Mouse (Mus musculus) layer of hippocampus, adult 9-10 months (tissue): Measurements from ENCODE around the gene Tapt1.

Source experiments
- DNase-seq: peaks from one replicate; pipeline ENCODE4 v3.0.0; 2022; ENCODE audit warnings: low spot score

Tapt1 gene

GRCm38 (mm10) chr5:44234606-44235005 lies 8.2 kb upstream of the Tapt1 start:
- no peak for DNase-seq

- DNase-seq = no peak
Observed at GRCm38 (mm10) chr5:44233933-44234332, 7.5 kb upstream of the Tapt1 start.

DNA sequence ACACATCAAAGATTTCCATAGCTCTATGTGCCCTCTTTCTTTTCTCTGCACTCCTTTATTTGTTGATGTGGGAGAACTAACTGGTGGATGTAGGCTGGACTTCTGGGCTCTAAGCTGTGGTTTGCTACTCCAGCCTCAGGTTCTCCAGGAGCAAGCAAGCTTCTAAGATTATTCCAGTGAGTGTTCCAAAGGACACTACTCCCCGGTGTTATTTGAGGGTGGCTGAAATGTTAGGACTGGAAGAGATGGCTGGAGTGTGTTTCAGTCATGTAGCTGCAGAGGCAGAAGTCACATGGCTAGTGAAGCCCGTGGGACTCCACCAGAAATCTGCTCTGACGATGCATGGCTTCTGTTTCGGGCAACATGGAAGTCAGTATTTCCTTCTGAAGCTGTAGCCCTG lies 2.3 kb upstream of the Tapt1 start:
- DNase-seq = no peak

- no peak for DNase-seq
Observed at GRCm38 (mm10) chr5:44228323-44228722, 1.9 kb upstream of the Tapt1 start.

- DNase-seq = no peak
Observed at GRCm38 (mm10) chr5:44227462-44227840, 1.0 kb upstream of the Tapt1 start.

- no peak for DNase-seq
Observed at GRCm38 (mm10) chr5:44225911-44226520, 410 bp downstream of the Tapt1 start.

DNA sequence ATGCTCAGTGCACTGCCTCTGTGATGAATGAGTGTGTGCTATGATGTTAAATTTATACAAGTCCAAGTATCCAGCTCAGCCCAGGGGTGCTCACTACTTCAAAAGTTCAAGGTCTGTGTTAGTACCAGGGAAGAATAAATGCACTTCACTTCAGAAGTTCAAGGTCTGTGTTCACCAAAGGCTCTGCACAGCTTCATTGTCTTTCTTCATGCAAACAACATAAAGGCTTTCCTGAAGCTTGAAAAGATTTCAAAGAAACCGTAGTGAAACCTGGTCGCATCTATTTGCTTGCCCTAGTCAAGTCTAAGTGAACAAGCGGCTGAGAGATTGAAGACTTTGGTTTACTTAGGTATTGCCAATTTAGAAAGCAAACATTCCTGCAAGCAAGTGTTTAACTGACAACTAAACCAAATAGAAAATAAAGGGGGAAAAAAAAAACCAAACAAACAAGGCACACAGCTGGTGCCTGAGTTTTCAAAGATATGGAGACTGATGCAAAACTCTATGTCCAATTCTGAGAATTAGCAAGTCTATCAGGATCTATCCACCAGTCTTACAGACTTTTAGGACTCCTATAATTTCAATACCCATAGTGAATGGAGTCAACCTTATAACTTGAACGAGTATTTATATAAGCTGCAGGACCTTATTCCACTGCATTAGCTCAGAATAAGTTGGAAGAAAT lies 1.4 kb downstream of the Tapt1 start:
- DNase-seq = no peak

DNA sequence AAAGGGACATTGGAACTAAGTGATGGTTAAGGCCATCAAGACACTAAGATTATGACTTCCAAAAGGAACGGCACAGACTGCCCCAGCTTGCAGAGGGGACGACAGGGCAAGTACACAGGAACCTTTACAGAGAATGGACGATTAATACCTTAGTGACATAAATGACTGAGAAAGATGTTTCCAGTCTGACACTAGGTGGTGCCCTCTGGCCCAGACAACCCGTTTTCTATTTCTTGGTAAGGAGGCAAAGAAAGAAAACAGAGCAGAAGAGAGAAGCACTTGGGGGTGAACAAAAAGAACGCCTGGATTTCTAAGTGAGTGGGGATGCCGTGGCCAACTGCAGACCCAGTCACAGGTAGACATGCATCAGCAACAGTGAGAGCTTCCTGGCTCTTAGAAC lies 2.2 kb downstream of the Tapt1 start:
- no peak for DNase-seq

GRCm38 (mm10) chr5:44223341-44223881 lies 3.0 kb downstream of the Tapt1 start:
- no peak for DNase-seq

DNA sequence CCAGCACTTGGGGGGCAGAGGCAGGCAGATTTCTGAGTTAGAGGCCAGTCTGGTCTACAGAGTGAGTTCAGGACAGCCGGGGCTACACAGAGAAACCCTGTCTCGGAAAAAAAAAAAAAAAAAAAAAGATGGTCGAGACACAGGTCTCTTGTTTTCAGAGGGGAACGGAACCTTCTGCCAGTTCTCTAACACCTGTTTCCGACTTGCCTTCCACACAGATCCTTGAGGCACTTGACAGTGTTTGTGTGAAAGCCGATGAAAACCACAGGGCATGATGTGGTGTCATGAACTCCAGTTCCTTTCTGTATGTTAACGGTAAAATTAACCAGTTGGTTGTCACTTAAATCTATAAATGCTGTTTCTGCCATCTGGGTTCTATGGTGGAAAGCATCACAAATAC lies 6.0 kb downstream of the Tapt1 start:
- no peak for DNase-seq

- DNase-seq = no peak
Observed at GRCm38 (mm10) chr5:44219871-44220270, 6.6 kb downstream of the Tapt1 start.

GRCm38 (mm10) chr5:44218483-44218882 lies 7.9 kb downstream of the Tapt1 start:
- DNase-seq = no peak

DNA sequence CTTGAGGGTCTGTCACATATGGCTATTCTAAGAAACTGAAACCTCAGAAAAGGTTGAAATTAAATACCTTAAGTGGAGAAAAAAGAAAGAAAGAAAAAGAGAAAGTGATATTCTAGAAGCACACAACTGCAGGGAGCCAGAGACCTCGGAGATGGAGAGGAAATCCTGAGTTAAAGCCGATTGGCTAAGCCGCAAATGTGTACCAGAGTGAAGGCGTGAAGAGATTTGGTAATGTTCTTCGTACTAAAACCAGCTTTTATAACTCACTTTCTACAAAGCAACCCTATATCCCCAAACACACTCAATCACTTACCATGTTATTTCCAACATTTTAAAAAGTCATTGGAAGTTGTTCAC lies 8.8 kb downstream of the Tapt1 start:
- DNase-seq = no peak

DNA sequence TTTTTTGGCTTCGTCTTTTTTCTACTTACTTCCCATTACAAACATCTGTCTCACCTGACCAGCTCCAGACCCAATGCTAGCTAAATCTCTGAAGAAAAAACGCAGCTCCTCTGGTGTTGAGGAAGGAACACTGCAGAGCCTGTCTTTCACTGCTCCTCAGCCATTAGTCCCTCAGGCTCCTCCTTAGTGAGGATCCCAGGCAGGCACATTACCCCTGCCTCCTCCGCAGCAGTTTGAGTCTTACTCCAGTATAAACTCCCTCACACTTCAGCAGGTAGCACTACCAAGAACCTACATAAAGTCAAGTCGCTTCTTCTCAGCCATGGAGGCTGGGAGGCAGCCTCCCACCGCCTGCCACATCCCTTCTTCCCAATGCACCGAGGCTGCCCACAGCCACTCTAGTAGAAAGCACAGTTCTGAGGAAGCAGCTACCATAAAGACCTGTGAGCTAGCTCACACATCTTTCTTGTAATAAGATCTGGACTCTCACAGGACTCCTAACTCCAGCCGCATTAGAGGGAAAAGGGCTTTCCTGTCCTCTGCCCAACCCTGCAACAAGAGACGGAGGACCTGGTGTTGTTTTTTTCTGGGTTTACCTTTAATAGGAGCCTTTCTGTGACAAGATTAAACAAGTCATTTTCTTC lies 9.3 kb downstream of the Tapt1 start:
- no peak for DNase-seq

DNA sequence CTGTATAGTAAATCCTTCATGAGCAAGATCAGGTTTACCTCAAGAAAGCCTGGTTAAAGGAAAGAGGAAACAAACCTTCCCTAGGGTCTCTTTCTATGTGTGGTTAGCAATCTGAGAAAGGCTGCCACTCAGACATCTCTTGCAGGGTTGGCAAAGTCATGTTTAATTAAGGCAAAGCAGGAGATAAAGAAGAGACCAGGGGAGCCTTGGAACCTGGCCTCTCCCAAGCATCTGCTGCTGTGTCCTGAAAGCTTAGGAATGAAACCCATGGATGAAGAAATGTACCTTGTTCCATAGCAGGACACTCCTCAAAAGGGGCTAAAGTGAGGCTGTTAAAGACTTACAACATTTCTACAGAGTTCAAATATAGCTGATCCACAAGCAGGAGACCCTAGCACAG lies 11.3 kb downstream of the Tapt1 start:
- no peak for DNase-seq

DNA sequence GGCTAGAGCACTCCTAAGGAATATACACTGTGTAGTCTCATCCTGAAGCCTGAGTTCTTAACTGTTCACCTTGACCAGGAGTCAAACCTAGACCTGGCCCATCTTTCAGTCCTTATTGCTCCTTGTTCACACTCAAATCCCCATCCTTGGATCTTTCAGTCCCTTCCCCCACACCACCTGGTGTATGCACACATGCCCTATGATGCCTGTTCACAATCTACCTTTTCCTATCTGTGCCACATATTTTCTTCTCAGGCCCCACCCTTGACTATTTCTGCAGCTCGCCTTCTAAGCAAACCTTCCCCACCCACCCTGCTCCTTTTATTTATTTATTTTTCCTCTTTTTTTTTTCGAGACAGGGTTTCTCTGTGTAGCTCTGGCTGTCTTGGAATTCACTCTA lies 12.4 kb downstream of the Tapt1 start:
- no peak for DNase-seq

DNA sequence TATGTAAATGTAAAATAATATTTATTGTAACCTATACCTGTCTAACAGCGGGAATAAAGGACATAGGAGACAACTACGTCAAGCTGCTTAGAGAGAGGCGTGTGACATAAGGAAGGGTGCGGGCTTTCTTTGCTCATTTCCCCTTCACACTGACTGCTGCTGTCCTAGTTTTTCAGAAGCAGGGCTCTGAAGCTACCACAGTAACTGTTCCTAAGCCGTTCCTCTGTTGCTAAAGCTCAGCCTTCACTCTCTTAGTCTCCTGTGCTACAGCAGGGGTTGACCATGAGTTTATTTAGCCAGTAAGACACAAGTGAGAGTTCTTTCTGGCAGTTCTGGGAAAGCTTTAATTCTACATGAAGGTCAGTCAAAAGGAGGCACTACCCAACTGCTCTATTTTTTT lies 13.0 kb downstream of the Tapt1 start:
- DNase-seq = no peak

- no peak for DNase-seq
Observed at GRCm38 (mm10) chr5:44211818-44212465, 14.5 kb downstream of the Tapt1 start.

DNA sequence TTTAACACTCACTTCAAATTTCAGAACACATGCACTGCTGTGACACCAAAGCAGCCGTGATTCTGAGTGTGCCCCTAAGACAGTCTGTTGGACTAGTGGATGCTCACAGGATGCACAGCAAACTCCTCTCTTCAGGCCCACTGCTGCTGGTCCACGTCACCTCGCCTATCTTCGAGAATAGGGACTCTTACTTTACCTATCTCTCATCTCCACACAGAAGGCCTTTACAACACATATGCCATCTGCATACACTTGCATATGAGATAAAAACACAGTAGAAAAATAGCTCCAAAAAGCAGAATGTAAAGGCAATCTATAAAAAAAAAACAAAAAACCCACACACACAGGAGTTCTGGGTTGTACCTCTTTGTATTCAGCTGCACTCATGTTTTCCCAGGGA lies 19.1 kb downstream of the Tapt1 start:
- no peak for DNase-seq

- no peak for DNase-seq
Observed at GRCm38 (mm10) chr5:44206651-44207050, 19.8 kb downstream of the Tapt1 start.

DNA sequence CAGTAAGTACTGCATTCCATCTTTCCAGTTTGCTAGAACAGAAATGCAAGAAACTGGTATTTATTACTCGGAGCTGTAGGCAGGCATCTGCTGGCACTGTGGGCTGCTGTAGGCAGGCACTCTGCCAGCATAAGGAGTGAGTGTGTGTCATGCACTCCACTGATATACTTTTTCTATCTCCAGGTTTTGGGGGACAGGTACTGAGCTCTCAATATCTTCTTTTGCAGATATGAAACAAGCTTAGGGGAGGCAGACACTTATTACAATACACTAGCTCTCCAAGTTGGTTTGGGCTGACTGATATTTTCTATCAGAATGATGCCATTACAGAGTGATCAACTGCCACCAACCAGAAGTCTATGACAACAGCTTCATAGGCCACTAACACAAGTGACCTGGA lies 23.0 kb downstream of the Tapt1 start:
- DNase-seq = no peak

DNA sequence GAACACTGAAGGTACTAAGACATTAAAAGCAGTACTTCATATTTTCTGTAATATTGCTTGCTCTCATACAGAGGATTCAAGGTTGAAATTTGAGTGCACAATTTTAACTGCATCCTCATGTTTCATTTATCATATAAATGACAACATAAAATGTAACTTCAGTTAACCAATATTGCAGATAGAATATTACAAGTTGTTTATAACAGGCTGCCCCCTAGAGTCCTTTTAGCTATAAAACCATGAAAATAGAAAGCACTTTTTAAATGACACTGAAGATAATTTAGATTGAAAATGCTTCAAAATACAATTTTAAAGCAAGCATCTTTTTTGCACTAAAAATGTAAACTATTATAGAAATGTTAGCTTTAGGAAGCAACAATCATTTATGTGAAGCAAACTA lies 24.8 kb downstream of the Tapt1 start:
- DNase-seq = no peak

- no peak for DNase-seq
Observed at GRCm38 (mm10) chr5:44199109-44199508, 27.3 kb downstream of the Tapt1 start.
